Mouse (Mus musculus) heart, adult 18-20 months (tissue): ENCODE measurements at regions not wholly inside any gene's neighbourhood (a gene's known extent, or its start where the extent isn't known, plus 50 kb on each side); places are given as distances from the start of the nearest gene placed in this dataset.
"Not testable (repeated sequence)": the region's sequence is repeated elsewhere in the genome, so short reads cannot be mapped to it uniquely, and the experiment has no call there.

Experiments
- DNase-seq, 2 experiments: peaks; one replicate each; pipeline ENCODE4 v3.0.0; 2021 to 2022; ENCODE audit warnings: mixed read lengths in 1 of 2

- no peak for DNase-seq
Observed at GRCm38 (mm10) chr9:33442266-33442665, 806.2 kb downstream of the Ets1 start.

DNA sequence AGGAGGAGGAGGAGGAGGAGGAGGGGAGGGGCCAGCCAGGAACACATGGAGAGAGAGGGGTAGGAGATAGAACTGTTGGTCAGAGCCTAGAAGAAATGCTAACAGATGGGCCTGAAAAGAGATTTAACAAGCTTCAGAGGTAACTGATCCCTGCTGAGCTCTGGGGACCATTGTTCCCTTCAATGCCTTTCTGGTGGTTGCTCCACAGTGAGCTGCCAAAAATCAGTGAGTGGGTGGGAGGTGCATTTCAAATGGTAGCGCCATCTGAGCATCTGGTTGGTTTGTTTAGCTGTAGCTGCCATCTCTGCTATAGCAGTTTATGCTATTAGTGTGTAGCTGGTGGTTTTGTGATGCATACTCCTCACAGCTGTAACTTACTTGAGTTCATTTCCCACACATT, 809.9 kb downstream of the Ets1 start:
- no peak for DNase-seq

DNA sequence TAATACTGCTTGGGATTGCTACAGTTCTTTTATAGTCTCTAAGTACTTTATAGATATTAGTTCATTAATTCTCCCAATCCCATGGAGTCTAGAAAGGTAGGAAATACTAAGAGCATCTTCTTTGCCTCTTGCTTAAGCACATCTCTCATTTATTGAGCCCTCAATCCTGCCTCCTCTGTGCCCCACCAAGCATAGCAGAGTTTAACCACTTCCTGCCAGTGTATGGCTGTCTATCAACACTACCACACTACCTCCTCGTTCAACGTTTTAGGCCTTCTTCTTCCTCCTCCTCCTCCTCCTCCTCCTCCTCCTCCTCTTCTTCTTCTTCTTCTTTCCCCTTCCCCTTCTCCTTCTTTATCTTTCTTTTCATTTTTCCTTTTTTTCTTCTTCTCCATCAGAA, 839.1 kb downstream of the Ets1 start:
- no peak for DNase-seq

GRCm38 (mm10) chr9:33482845-33483540, 847.0 kb downstream of the Ets1 start:
- peak in 1 of 2 experiments; percentile 1 for DNase-seq

DNA sequence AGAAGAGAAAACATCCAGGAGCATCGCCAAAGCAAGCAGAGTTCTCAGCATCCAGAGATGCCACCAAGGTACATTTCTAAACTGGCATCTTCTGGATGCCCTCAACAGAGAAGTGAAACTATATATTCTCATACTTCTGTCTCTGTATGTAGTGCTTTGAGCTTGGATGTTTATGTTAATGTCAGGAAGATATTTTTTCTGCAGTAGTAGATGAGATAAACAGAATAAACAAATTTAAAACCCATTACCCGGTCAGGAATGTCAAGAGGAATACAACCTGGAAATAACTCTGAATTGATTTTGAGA, 847.5 kb downstream of the Ets1 start:
- DNase-seq = no peak

DNA sequence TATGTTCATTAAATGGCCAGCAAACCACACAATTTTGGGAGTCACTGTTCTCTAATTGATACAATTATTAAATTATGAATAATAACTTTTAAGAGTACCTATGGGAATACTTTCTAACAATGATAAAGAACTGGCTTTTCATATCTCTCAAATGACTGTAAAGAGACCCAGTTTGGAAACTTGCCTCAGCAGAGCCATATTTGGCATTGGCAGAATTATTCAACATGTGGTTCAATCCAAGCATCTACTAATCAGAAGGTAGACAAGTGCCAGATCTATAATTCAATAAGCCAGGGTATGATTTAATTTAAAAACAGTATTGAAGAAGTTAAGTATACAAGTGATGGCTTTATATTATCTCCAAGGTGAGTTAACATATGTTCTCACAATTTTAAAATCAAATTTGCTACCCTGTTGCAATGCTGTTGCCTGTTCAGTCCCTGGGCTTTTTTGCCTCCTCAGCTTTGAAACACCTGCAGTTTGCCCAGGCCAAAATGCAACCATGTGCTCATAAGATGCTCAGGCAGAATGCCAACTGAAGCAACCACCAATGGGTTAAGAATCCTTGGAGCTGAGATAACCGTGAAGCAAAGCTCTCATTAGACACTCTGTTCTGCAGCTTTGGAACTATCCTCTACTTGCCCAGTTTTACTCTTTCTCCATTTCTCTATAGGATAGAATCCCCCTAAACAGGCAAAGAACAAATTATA, 897.2 kb downstream of the Ets1 start:
- no peak for DNase-seq

GRCm38 (mm10) chr9:33543301-33543700, 907.3 kb downstream of the Ets1 start:
- DNase-seq = no peak

DNA sequence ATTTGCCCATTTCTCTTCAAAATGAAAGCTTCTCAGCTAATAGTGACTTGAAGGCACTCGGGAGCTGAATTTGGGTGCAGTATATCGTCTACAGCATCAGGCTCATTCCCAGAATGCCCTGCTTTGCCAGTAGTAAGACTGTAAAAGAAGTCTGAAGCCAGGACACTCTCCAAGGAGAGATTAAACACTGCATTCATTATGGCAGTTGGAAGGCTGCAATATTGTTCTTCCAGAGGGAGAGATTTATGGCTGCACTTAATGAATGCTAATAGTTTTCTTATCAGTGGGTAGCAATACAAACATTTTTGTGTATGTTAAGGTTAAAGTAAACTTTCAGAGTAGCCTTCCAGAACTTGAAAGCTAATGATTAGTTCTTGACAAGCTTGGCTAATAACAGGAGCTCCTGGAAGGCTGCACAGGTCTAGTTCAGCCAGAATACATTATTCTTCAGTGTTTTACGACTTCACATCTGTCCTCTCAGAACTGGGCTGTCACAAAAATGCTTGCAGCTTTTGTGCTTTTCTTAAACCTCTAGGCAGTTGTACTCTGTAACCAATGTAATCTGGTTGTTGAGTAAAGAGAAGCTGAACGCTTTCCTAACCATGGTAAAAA, 910.2 kb downstream of the Ets1 start:
- no peak for DNase-seq

DNA sequence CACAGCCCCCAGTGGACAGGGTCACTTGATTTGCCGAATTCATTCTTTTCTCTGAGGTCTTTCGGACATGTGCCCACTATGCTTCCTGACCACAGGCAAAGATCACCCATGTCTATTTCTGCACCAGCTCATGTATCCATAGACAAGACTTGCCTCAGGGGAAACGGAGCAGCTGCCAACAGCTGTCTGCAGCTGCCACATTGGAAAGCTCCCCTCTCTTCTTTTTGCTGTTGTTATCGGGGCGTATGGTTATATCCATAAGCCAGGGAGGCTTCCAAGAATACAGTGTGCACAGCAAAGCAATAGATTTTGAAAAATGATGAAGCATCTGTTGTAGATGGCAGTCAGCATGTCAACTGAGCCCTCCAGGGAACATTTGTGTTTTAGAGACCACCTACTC, 913.4 kb downstream of the Ets1 start:
- peak; percentile 23 to 32 for DNase-seq

DNA sequence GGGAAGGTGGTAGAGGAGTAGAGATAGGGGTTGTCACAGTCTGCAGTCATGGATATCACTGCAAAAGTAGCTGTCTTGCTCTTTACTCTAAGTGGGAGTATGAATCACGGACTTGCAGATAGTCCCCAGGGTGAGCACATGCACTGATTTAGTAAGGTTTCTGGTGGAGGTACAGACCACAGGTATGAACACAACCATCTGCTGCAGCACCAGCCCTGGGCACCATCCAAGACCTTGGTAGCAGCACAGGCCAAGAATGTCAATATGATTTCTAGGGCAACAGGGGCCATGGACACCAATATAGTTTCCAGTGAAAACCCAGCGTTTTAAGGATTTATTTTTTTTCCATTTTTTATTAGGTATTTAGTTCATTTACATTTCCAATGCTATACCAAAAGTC, 913.7 kb upstream of the Kirrel3 start:
- DNase-seq = no peak

DNA sequence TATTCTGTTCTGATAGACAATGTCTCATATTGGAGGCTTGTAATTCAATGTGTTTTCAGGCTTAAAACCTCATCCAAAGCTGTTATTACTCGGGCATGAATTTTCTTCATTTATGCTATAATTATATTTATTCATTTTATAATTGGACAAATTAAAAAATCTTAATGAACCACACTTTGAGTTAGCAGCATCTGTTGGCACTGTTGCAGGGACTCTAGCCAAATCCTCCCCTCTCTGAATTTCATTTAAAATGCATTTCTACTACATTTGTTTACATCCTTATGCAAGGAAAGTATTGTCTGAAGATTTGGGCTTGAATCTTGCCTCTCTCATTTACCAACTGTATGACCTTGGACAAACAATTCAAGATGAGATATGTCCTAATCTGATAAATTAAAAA, 874.2 kb upstream of the Kirrel3 start:
- no peak for DNase-seq

GRCm38 (mm10) chr9:33624378-33624777, 861.3 kb upstream of the Kirrel3 start:
- DNase-seq = no peak

DNA sequence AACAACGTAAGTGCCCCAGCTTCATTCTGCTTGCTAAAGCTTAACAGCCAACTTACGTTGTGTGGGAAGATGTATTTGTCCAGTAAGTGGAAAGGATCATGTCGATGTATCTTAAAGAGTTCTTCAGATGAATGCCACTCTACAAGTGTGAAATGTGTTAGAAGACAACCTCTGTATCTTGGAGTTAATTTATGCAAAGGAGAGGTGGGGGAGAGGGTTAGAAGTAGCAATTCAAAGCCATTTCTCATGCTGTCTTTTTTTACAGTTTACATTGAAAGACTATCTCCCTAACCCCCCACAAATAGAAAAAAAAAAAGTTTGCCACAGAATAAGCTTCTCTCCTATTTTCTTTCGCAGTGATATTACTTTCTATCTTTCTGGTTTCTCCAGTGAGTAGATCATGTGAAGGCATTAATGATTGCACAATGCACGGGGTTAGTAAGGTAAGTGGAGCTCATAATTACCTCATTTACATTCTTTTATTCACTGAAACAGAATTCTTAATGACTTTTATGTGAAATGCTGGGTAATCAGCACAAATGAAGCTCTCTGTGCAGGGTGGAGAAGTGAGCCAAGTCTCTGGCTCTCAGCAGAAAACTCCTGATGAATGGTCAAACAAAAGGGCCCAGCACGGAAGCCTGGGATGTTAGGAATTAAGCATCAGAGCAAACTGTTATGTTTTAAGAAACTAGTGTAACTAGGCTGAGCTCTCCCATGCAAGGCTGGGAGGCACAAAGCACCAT, 855.8 kb upstream of the Kirrel3 start:
- no peak for DNase-seq

GRCm38 (mm10) chr9:33662978-33663377, 822.7 kb upstream of the Kirrel3 start:
- no peak for DNase-seq

DNA sequence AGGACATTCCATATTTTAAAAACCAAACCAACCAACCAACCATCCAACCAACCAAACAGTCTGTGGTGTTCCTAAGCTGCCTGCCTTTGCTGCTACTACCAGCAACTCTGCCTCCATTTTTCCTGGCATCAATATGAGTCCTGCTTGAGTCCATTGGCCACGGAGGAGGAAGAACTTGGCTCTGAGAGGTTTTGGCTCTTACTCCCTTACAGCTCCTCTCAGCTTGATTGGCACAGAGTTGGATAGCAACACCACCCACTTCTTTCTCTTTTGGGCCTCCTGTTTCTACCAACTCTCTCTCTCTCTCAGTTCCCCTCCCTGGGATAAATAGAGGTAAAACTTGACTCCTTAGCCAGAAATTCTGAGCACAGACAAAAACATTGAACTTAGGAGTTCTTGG, 804.6 kb upstream of the Kirrel3 start:
- peak; percentile 25 to 34 for DNase-seq

GRCm38 (mm10) chr9:33691731-33692130, 794.0 kb upstream of the Kirrel3 start:
- no peak for DNase-seq

GRCm38 (mm10) chr9:33717614-33718013, 768.1 kb upstream of the Kirrel3 start:
- no peak for DNase-seq

DNA sequence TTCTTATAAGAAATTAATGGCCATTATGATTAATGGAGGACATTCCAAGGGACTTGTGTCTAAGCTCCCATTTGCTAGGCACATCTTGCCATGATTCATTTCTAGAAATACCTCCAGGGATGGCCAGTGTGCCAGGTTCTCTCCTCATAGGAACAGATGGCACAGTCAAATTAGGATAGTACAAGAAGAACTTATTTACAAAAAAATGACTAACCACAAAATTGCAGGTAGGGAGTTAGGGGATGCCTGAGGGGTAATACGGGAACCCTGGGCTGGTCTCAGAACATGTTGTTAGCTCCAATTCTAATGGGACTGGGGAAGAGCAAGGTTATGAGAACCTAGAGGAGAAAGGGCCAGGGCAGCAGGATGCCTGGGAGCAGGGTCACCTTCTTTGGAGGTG, 760.9 kb upstream of the Kirrel3 start:
- no peak for DNase-seq

- DNase-seq = not testable (repeated sequence)
Observed at GRCm38 (mm10) chr9:33728058-33728457, 757.6 kb upstream of the Kirrel3 start.

DNA sequence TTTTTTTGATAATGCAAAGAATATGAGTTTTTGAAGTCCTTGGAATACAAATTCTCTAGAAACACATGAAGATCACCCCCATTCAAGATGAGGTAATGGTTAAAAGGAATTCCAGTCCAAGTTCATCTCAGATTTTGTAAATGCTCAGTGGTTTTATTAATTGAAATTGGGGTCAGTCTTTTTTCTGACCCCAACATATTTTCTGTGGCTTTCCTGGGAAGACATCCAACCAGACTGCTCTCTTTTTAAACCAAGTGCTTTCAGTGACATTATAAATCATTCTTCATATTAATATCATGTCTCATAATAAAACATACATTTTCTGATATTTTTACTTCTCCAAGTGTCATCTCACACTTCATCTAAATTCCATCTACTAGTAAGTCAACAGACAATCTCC, 725.0 kb upstream of the Kirrel3 start:
- no peak for DNase-seq

GRCm38 (mm10) chr9:33766235-33766634, 719.5 kb upstream of the Kirrel3 start:
- DNase-seq = no peak

- DNase-seq = no peak
Observed at GRCm38 (mm10) chr9:33769811-33770210, 715.9 kb upstream of the Kirrel3 start.

GRCm38 (mm10) chr9:33774178-33774577, 711.5 kb upstream of the Kirrel3 start:
- DNase-seq = no peak
